Mouse (Mus musculus): ENCODE results near the gene Ocm.
A peak's percentile ranks its signal among the peaks of the same experiment; 100 is the strongest.

The Ocm gene

DNA sequence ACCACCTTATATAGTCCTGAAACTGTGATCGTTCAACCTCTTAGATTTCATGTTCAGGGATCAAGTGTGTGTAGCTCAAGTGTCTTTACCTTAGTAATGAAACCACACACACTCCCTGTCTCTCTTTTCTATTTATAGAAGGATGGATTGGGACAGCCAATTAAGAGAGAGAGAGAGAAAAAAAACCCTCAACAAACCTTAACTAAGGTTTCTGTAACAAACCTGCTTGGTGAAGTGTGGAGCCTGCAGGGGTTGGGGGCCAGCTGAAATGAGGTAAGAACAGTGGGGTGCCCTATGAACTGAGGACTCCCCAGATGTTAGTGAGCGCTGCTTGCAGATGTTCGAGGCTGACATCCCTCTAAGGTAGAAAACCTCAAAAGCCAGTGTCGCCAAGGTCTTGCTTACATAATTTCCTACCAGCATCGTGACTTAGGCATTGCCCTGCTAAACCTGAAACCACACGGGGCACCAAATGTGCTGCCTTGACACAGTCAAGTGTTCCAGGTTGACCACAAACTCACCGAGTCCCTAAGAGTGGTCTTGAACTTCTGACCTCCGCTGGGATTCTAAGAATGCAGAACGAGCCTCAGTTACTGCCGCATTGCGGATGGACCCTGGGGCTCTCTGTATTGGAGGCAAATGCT lies at the start of gene Ocm:
Gene Ocm (minus strand): TSS at position 51 of the 644 bp plus-strand sequence.
- no peak for DNase-seq (ENCODE audit: low spot score)

DNA sequence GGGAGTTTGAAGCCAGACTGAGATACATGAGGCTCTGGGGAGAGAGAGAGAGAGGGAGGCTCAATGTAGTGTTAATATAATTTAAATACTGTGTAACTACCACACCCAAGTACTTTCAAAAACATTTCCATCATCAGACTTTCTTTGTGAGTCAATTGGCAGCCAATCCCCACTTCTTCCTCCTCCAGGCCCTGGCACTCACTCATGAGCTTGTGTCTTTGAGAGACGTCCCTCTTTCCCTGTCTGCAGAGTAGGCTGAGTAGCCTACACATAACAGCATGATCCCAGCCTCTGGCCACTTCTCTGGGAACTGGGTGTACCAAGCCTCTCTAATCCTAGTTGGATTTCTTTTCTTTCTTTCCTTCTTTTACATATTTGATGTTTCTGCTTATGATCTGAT lies 44.8 kb upstream of the Ocm start:
- no peak for DNase-seq (ENCODE audit: low spot score)

DNA sequence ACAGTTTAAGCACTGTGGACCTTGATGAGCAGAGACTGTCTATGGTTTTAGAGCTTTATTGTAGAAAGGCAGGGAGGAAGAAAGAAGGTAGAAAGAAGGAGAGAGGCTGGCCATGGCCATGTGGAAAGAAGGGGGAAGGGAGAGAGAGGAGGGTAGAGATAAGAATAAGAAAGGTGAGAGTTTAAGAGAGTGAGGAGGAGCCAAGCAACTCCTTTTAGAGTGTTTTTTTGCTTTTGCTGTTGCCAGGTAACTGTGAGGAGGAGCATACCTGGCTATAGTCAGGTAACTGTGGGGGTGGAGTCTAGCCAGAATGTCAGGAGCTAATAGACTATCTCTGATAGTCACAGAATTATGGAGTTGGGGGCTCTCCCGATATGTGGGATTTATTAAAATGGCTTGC lies 43.6 kb upstream of the Ocm start:
- no peak for DNase-seq (ENCODE audit: low spot score)

DNA sequence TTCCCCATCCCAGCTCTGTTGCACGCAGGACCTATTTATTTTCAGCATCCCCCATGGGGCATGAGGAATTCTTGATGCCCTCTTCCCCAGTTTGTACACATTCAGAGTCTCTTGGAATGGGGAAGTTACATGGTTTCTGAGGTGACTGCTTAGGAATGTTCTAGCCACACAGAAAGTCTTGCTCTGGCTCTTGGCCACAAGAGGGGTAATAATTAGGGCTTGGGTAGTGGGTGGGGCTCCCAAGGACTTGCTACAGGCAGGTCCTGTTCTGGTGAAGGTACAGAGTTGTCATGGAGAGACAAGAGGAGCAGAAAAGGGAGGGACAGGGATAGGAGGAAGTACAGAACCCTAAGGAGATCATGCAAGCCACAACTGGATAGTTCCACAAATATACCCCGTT lies 39.6 kb upstream of the Ocm start:
- no peak for DNase-seq (ENCODE audit: low spot score)

DNA sequence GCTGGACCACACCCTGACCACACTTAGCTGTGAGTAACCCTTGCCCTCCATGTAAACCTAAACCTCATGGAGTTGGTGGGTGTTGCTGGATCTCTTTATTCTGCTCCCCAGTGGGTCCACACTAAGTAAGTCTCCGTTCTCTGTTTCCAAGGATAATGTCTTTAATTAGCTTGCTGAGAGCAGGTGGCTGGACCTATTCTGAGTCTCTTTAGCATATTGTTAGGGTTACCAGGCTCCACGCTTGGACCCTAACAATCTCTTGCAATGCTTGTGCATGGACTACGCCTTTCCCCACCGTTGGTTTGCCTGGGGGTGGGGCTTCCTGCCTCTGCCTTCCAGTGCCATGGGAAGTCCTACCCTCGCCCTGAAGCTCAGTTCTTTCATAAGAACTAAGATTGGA lies 37.6 kb upstream of the Ocm start:
- no peak for DNase-seq (ENCODE audit: low spot score)

DNA sequence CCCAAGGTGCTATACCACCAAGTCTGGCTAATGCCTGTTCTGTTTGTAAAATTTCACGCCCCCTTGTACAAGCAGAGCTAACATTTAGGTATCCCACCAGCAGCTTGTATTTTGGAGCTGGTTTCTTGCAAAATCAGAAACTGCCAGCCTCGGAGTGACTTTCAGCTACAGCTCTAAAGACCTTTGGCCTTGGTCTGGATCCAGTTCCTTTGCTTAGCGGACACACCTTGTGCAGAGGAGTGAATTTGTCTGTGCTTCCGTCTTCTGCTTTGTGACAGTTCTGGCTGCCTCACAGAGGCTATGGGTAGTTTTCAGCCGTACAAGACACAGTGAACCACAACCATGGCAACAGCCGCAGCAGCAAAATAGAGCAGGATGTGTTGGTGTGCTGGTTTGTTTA lies 27.9 kb upstream of the Ocm start:
- no peak for DNase-seq (ENCODE audit: low spot score)

DNA sequence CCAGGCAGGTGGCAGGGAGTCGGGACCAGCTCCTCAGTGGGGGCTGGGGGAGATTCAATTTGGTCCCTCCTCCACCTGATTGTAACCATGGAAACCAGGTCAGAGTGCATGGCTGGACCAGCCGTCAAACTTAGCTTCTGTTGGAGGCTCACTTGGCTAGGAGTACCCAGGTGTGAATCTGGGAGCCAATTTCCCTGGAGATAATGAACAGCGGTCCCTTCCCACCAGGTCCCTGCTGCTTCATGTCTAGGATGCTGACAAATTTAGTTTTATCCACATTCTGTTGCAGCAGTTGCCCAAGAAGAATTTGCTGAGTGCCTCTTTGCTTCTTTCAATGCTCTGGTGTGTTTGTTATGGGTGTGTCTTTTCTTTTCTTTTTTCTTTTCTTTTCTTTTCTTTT lies 27.0 kb upstream of the Ocm start:
- DNase-seq (ENCODE audit: low spot score), result no peak

DNA sequence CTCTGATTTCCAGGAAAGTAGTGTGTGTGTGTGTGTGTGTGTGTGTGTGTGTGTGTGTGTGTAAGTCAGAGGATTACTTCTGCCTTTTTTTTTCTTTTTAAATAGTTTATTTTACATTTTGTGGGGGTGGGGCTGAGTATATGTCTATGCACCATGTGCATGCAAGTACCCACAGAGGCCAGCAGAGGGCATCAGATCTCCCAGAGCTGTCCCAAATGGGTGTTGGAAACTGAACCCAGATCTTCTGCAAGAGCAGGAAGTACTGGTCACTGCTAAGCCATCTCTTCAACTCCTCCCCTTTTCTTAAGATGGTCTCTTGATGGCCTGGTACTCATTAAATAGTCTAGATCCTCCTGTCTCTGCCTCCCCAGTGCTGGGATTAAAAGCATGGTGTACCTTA lies 24.8 kb upstream of the Ocm start:
- peak; percentile 18 for DNase-seq (ENCODE audit: low spot score)

DNA sequence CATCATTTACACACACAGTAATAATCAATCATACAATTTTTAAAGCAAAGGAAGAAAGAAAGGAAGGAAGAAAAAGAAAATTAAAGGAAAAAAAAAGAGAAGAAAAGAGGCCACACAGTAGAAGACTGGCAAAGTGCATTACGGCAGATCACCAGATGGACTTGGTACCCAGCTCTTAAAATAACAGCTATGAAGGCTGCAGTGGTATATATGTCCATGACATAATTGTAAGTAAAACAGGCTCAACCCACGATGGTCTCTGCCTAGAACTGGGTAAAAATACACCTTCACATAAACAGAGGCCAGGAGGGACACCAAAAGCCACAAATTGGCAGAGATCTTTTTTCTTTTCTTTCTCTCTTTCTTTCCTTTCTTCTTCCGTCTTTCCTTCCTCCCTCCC lies 23.4 kb upstream of the Ocm start:
- no peak for DNase-seq (ENCODE audit: low spot score)

DNA sequence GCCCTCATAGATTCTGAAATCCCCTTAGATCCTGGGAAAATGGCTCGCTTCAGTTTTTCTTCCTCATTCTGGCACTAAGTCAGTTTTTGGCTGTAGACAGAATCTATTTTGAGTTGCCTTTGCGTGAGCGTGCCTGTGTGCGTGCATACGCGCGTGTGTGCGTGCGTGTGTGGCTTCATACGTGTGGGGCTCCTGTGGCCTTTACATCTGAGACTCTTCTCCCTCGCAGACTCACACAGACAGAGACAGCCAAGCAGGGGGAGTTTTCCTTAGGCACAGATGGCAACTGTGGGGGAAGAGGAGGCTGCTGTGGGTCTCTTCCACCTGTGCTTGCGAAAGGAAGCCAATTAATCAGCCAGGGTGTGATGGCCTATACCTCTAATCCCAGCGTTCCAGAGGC lies 20.9 kb upstream of the Ocm start:
- DNase-seq (ENCODE audit: low spot score), result no peak

DNA sequence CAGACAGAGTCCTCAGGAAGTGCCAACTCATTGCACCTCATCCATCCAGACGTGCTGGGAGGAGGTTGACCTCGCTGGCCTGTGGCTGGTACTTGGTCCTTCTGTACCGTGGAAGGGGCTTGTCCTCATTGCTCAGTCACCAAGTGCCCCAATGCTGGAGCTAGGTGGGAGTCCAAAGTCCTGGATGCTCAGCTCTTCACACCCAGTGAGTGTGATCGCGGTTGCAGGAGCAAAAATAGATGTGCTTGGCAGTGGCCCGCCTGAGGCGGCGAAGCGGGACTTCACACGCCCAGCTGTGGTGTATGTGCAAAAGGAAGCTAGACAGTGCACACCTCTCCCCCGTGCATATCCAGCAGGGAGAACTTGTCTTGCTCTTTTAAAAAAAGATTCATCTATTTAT lies 16.7 kb upstream of the Ocm start:
- DNase-seq (ENCODE audit: low spot score), result no peak

DNA sequence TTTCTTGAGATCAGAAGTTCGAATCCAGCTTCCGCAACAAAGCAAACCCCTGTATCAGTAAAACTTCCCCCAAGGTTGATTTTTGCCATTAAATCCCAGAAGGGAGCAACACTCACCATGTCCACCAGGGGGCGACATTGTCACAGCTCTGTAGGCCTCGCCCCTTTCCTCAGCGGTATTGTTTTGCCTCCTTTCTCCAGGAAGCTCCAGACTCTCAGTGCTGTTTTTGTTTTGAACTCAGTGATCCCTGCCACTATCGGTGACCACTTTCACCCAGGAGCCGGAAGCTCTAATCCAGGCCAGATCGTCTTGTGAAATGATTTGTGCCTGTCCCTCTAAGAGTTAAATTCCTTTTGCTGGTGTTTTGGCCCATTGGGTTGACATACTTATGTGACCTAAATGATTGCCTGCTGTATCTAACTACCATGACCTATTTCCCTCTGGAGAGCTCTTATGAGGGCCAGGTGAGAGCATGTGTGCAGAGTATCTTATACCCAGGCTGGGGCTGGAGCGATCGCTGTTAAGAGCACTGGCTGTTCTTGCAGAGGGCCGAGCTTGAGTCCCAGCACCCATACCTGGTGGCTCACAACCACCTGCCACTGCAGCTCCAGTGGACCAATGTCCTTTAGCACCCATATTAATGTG lies 14.4 kb upstream of the Ocm start:
- DNase-seq (ENCODE audit: low spot score), result peak; percentile 67

DNA sequence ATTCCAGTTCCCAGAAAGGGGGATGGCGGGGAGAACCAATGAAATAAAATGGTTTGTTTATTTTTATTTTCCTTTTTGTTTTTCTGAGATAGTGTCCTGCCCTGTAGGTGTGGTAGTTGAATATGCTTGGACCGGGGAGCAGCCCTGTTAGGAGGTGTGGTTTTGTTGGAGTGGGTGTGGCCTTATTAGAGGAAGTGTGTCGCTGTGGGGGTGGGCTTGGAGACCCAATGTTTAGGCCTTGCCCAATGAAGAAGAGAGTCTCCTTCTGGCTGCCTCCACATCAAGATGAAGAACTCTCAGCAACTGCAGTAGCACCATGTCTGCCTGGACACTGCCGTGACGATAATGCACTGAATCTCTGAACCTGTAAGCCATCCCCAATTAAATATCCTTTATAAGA lies 13.4 kb upstream of the Ocm start:
- no peak for DNase-seq (ENCODE audit: low spot score)

DNA sequence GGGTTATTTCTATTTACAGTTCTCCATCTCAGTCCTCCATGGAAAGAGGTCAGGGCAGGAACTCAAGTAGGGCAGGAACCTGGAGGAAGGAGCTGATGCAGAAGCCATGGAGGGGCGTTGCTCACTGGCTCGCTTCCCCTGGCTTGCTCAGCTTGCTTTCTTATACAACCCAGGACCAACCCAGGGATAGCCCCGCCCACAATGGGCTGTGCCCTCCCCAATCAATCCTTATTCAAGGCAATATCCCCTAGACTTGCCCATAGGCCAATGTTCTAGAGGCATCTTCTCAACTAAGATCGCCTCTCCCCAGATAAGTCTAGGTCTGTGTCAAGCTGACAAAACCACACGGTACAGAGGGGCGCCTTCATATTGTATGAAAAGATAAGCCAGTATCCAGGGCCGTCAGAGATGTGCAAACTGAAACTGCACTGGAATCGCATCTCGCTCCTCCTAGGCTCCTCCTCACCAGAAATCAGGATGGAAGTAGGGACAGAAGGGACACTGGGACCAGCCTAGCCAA lies 12.7 kb upstream of the Ocm start:
- peak; percentile 12 for DNase-seq (ENCODE audit: low spot score)

DNA sequence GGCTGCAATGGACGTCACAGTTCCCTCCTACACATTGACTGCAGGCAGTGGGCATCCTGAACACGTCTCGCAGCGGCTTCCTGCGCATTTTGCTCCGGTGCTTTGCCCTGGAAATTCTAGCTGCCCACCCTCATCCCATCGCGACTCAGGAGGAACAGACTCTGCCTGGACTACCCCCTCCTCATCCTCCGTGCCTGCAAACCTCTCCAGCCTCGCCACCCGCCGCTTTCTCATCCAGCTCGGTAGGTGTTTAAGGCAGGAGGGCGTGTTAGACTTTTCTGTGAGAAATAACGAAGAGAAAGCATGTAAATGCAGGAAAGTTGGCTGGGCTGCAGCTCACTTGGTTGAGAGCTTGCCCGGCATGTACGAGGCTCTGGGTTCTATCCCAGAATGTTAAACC lies 10.5 kb upstream of the Ocm start:
- no peak for DNase-seq (ENCODE audit: low spot score)

DNA sequence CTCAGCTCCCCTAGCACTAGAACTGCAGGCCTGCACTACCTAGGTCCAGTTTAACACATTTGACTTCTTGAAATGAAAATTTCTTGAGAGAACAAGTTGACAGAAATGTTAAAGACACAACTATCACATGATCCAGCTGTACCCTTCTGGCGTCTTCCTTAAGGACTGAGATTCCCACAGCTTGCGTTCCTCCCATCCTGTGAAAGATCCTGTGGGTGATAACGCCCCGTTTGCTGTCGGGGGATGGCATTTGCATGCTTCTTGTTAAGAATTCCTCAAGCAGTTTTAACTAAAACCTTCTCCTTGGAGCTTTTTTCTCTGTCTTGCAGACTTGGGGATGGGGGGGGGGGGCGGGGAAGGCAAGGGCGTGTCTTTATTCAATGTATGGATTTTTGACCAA lies 8.1 kb upstream of the Ocm start:
- DNase-seq (ENCODE audit: low spot score), result no peak

DNA sequence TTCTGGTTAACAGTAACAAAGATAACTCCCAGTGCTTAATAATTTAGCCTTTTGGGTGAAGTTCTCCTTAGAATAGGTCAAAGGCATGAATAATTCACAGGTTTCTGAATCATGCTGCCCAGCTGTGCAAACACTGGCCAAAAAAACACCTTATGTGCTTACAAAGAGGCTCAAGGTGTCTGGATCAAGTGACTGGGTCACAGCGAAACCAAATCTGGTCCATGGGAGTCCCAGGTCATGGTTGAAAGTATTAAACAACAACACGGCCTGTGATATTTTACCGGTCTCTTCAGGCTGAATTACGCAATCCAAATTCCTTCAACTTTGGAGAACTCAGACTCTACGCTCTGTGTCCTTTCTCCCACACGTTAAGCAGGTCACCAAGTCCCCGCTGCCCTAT lies 6.0 kb upstream of the Ocm start:
- no peak for DNase-seq (ENCODE audit: low spot score)

DNA sequence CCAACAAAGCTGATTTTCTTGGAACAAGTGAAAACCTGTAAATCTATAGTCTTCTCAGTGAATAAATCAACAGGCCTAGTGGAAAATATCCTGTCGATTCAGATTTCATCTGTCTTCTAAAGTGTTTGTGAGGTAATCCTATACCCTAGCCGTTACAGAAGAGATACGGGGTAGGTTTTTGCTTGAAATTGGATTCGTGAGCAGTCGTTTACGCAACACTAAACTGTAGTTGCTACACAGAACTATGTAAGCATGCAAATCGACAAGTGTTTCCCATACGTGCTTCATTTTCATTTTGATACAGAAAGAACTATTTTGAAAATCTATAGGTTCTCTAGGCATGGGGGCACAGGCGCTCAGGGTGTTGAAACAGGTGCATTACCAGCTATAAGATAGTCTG lies 10.6 kb downstream of the Ocm start:
- DNase-seq (ENCODE audit: low spot score), result no peak

DNA sequence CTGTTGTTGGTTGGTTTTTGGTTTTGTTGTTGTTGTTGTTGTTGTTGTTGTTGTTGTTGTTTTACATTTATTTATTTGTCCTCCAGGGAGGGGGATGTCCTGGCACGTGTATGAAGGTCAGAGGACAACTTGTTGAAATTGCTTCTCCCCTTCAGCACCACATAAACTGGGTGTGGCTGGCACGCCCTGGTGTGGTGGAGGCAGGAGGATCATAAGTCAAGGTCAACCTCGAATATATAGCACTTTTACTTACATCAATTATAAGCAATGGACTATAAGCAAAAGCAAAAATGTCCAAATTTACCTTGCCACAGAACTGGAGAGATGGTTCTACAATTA lies 11.2 kb downstream of the Ocm start:
- peak; percentile 10 for DNase-seq (ENCODE audit: low spot score)

DNA sequence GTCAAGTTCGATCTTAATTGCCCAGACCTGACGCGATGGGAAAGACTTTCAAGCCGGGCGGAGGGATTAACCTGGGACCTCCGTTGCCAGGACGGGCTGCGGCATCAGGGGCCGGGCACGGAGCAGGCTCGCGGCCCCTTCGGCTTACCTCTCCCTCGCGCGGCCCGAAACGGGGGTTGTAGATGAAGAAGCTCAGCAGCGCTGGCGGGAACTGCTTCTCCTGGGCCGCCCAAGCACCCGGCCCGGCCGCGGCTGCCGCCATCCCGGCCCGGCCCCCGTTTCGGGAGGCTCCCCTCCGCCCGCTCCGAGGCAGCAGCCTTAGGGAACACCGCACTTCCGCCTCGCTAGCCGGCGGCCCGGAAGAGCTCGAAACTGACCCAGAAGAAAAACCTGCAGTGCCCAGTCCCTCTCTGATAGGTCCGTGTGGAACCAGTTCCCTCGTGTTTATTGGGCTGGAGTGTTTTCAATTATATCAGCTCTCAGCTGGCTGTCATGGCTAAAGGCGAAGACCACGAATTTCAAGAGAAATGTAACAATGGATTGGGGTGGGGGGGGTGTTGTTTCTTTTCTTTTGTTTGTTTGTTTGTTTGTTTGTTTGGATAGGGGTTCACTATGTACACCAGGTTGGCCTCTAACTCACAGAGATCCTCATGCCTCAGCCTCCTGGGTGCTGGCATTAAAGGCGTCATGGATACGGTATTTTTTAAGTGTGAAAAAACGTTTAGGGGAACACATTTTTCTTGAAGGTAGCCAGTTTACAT lies 11.7 kb downstream of the Ocm start, which contains the start of gene Ccz1:
Gene Ccz1 (minus strand): TSS at position 327 of the 761 bp plus-strand sequence.
- peak; percentile 82 for DNase-seq (ENCODE audit: low spot score)

DNA sequence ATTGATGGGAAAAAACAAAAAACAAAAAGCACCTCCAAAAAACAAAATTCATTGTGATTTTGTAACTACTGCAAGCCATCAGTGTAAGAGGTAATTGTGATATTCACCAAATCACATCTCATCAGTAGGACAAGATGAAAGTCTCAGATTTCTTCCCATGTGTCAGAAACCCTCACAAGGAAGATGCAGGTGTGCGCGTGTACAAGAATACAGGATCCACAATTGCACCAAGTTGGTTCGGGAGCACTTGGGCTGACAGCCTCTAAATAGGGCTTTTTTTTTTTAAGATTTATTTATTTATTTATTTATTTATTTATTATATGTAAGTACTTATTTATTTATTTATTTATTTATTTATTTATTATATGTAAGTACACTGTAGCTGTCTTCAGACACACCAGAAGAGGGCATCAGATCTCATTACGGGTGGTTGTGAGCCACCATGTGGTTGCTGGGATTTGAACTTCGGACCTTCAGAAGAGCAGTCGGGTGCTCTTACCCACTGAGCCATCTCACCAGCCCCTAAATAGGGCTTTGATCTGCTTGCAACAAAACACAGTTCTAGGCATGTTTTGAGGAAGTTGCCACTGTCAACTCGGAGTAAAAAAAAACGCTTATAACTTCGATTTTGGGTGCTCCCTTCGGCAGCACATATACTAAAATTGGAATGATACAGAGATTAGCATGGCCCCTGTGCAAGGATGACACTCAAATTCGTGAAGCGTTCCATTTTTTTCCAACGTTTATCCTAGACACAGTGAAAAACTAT lies 12.9 kb downstream of the Ocm start:
- peak; percentile 13 for DNase-seq (ENCODE audit: low spot score)

DNA sequence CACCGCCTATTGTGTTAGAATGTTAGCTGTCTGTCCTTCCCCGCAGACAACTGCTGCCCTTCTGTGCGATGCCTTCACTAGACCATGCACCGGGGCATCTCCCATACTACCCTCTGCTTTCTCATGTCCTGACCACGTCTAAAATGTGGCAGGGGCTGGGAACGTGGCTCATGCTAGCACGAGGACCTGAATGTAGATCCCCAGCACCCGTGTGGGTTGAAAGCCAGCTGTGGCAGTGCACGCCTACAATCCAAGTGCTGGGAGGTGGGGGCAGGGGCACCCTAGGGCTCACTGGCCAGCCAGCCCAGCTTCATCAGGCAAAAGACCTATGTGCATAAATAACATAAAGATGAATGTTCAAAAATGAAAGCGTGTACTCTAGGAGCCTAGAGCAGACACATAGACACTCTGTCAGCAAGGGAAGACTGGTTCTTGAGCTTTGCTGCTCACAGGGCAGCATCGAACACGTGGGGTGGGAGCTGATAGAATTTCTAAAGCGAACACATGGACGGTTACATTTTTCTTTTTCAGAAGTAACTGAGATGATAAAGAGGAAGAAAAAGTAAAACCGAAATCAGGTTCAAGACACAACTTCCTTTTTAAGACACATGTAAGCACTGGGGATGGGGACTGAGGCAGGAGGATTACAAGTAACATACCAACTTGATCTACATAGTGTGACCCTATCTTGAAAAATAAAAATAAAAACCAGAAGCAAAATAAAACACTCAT lies 23.8 kb downstream of the Ocm start:
- DNase-seq (ENCODE audit: low spot score), result no peak
